Mouse (Mus musculus) testis, adult 10 weeks (tissue): ENCODE results near the gene Mllt1. TPM values are rescaled to one million over a fixed set of nuclear protein-coding genes. Genes with fewer than 3 reads are reported as not detected.

Source experiments
- polyA plus RNA-seq: library from polyadenylated mRNA; stranded (reverse); fragments of 350-450 nt; fragmentation: Illumina TruSeq; extraction: RNeasy Lipid Tissue Mini Kit (QIAGEN cat#74804); gene quantifications from one replicate; pipeline ENCODE4 v1.2.3, GENCODE M21; 2014; ENCODE audit warnings: low read depth, low replicate concordance

Mllt1 gene
- 1.9 TPM for polyA plus RNA-seq

GRCm38 (mm10) chr17:56935363-56936131, at the start of gene Mllt1:
Gene Mllt1, minus strand, starts transcription at chr17:56935415.

GRCm38 (mm10) chr17:56982013-56982412, 46.8 kb upstream of the Mllt1 start, which contains the start of gene Acer1:
Gene Acer1, minus strand, starts transcription at chr17:56982126.

GRCm38 (mm10) chr17:56874936-56875651, 60.1 kb downstream of the Mllt1 start, which contains the start of gene 1700061G19Rik:
Gene 1700061G19Rik, plus strand, starts transcription at chr17:56875477.

GRCm38 (mm10) chr17:56874237-56874636, 61.0 kb downstream of the Mllt1 start, which contains the start of gene Acsbg2:
Gene Acsbg2, minus strand, starts transcription at chr17:56874447.

Other genes with a start within 250 kb of the Mllt1 start
- gene Ndufa11, start 217.6 kb downstream of the Mllt1 start, polyA plus RNA-seq = not detected
- gene Vmac, start 217.4 kb downstream of the Mllt1 start, polyA plus RNA-seq = 3.3 TPM
- not detected for gene Nrtn, start 177.9 kb downstream of the Mllt1 start, polyA plus RNA-seq
- 1.3 TPM for gene Dus3l, start 170.7 kb downstream of the Mllt1 start, polyA plus RNA-seq
- gene Prr22, start 165.2 kb downstream of the Mllt1 start, polyA plus RNA-seq = not detected
- gene Rfx2, start 104.4 kb downstream of the Mllt1 start, polyA plus RNA-seq = 13.6 TPM
- 42.7 TPM for gene Acsbg2, start 61.0 kb downstream of the Mllt1 start, polyA plus RNA-seq
- 44.1 TPM for gene 1700061G19Rik, start 59.9 kb downstream of the Mllt1 start, polyA plus RNA-seq
- not detected for gene Acer1, start 46.7 kb upstream of the Mllt1 start, polyA plus RNA-seq
- gene Clpp, start 54.9 kb upstream of the Mllt1 start, polyA plus RNA-seq = 0.98 TPM
- 2.4 TPM for gene Alkbh7, start 61.9 kb upstream of the Mllt1 start, polyA plus RNA-seq
- not detected for gene Pspn, start 64.6 kb upstream of the Mllt1 start, polyA plus RNA-seq
- 22.5 TPM for gene Gtf2f1, start 75.9 kb upstream of the Mllt1 start, polyA plus RNA-seq
- 1.6 TPM for gene Gm17949, start 76.1 kb upstream of the Mllt1 start, polyA plus RNA-seq
- 6.2 TPM for gene Khsrp, start 96.1 kb upstream of the Mllt1 start, polyA plus RNA-seq
- 3.7 TPM for gene Slc25a41, start 106.2 kb upstream of the Mllt1 start, polyA plus RNA-seq
- 0.41 TPM for gene Crb3, start 123.7 kb upstream of the Mllt1 start, polyA plus RNA-seq
- 2.7 TPM for gene Slc25a23, start 124.4 kb upstream of the Mllt1 start, polyA plus RNA-seq
- not detected for gene Dennd1c, start 143.1 kb upstream of the Mllt1 start, polyA plus RNA-seq
- not detected for gene Tubb4a, start 152.4 kb upstream of the Mllt1 start, polyA plus RNA-seq
- not detected for gene Tnfsf9, start 169.9 kb upstream of the Mllt1 start, polyA plus RNA-seq
- not detected for gene Cd70, start 214.4 kb upstream of the Mllt1 start, polyA plus RNA-seq